Mouse (Mus musculus): ENCODE data around the gene Cldn6. TPM values are rescaled to one million over a fixed set of nuclear protein-coding genes. Genes with fewer than 3 reads are reported as not detected.

The Cldn6 gene
- polyA plus RNA-seq (2015; fragmentation: Nextera tagmentation; extraction: Ambion mirVana) = 34.8 and 47.1 TPM in 2 replicates

GRCm38 (mm10) chr17:23679127-23679835, at the start of gene Cldn6:
Gene Cldn6 (plus strand): TSS chr17:23679249.
- Histone ChIP-seq H3K4me1 (peaks cover 47% of the 10 kb centered on the region), H3K9ac (0 out of 2 replicates have a peak within 1 kb of the TSS, but pooled peaks have one; percentile 49), H3K9me3 (no peaks in the 10 kb centered on the region), H3K36me3 (no peaks in the 10 kb centered on the region), H3K27ac (peak within 1 kb of the TSS; percentile 5; the same call in 1 of the 2 replicates), H3K4me2 (peak within 1 kb of the TSS; percentile 51), H3K4me3 (peak within 1 kb of the TSS; percentile 31), H3K27me3 (peaks cover 85% of the 10 kb centered on the region)
- 2% methylated on average over 38 of the region's 38 CpGs for WGBS
- ATAC-seq (ENCODE audit: insufficient number of reproducible peaks, insufficient read depth, low FRiP score, low TSS enrichment, low read depth) = no peak

- H3K4me1 ChIP-seq = peaks cover 4% of the 10 kb centered on the region; the same call in 1 of the 2 replicates
- no peak overlapping the region for H3K27ac ChIP-seq
- peaks cover 5% of the 10 kb centered on the region; the same call in 1 of the 2 replicates for H3K27me3 ChIP-seq
- peak overlapping the region; percentile 27 for H3K4me3 ChIP-seq
- no peaks in the 10 kb centered on the region for H3K36me3 ChIP-seq
- 16% methylated on average over 22 of the region's 22 CpGs for WGBS
- H3K9me3 ChIP-seq = no peaks in the 10 kb centered on the region
- H3K4me2 ChIP-seq = peak overlapping the region; percentile 57
- ATAC-seq (ENCODE audit: insufficient number of reproducible peaks, insufficient read depth, low FRiP score, low TSS enrichment, low read depth) = peak; percentile 78
- H3K9ac ChIP-seq = peak overlapping the region; percentile 65
These were observed 48.6 kb upstream of the Cldn6 start for GRCm38 (mm10) chr17:23630195-23631020.

- ATAC-seq (ENCODE audit: insufficient number of reproducible peaks, insufficient read depth, low FRiP score, low TSS enrichment, low read depth) = no peak
- WGBS = 83% methylated on average over 8 of the region's 8 CpGs
- peaks cover 4% of the 10 kb centered on the region; the same call in 1 of the 2 replicates for H3K4me1 ChIP-seq
- no peak overlapping the region for H3K9ac ChIP-seq
- no peaks in the 10 kb centered on the region for H3K36me3 ChIP-seq
- H3K27ac ChIP-seq = no peak overlapping the region
- no peak overlapping the region for H3K4me2 ChIP-seq
- H3K27me3 ChIP-seq = peaks cover 5% of the 10 kb centered on the region; the same call in 1 of the 2 replicates
- no peaks in the 10 kb centered on the region for H3K9me3 ChIP-seq
- no peak overlapping the region for H3K4me3 ChIP-seq
These were observed 47.8 kb upstream of the Cldn6 start for GRCm38 (mm10) chr17:23631241-23631640.

- WGBS = under 1% methylated on average over 58 of the region's 58 CpGs
- Histone ChIP-seq H3K9ac (peak within 1 kb of the TSS; percentile 67), H3K4me3 (peak within 1 kb of the TSS; percentile 48), H3K9me3 (0 out of 2 replicates have a peak, but pooled peaks cover 3% of the 10 kb centered on the region), H3K4me1 (peaks cover 12% of the 10 kb centered on the region), H3K27ac (no peak within 1 kb of the TSS), H3K36me3 (no peaks in the 10 kb centered on the region), H3K4me2 (peak within 1 kb of the TSS; percentile 82), H3K27me3 (peaks cover 49% of the 10 kb centered on the region)
- no peak for ATAC-seq (ENCODE audit: insufficient number of reproducible peaks, insufficient read depth, low FRiP score, low TSS enrichment, low read depth)
These were observed 34.2 kb upstream of the Cldn6 start, which contains the start of gene Mmp25 for GRCm38 (mm10) chr17:23644613-23645495. Gene Mmp25 (minus strand): TSS chr17:23645277.

GRCm38 (mm10) chr17:23645894-23646293, 33.2 kb upstream of the Cldn6 start:
- Histone ChIP-seq H3K4me3 (no peak overlapping the region), H3K27me3 (peaks cover 49% of the 10 kb centered on the region), H3K4me1 (peaks cover 12% of the 10 kb centered on the region), H3K36me3 (no peaks in the 10 kb centered on the region), H3K4me2 (no peak overlapping the region), H3K9ac (no peak overlapping the region), H3K27ac (no peak overlapping the region), H3K9me3 (0 out of 2 replicates have a peak, but pooled peaks cover 1% of the 10 kb centered on the region)
- 28% methylated on average over 10 of the region's 10 CpGs for WGBS
- no peak for ATAC-seq (ENCODE audit: insufficient number of reproducible peaks, insufficient read depth, low FRiP score, low TSS enrichment, low read depth)

GRCm38 (mm10) chr17:23651363-23651762, 27.7 kb upstream of the Cldn6 start:
- ATAC-seq (ENCODE audit: insufficient number of reproducible peaks, insufficient read depth, low FRiP score, low TSS enrichment, low read depth) = no peak
- no peak overlapping the region for H3K9ac ChIP-seq
- peaks cover 11% of the 10 kb centered on the region for H3K27me3 ChIP-seq
- H3K36me3 ChIP-seq = no peaks in the 10 kb centered on the region
- WGBS = 82% methylated on average over 6 of the region's 6 CpGs
- H3K4me2 ChIP-seq = no peak overlapping the region
- H3K4me1 ChIP-seq = no peaks in the 10 kb centered on the region
- no peak overlapping the region for H3K27ac ChIP-seq
- H3K9me3 ChIP-seq = no peaks in the 10 kb centered on the region
- H3K4me3 ChIP-seq = no peak overlapping the region

- Histone ChIP-seq H3K27ac (no peak overlapping the region), H3K27me3 (no peaks in the 10 kb centered on the region), H3K9me3 (no peaks in the 10 kb centered on the region), H3K4me2 (no peak overlapping the region), H3K36me3 (no peaks in the 10 kb centered on the region), H3K9ac (no peak overlapping the region), H3K4me3 (no peak overlapping the region), H3K4me1 (no peaks in the 10 kb centered on the region)
- WGBS = 75% methylated on average over 2 of the region's 2 CpGs
- ATAC-seq (ENCODE audit: insufficient number of reproducible peaks, insufficient read depth, low FRiP score, low TSS enrichment, low read depth) = no peak
These were observed 25.7 kb upstream of the Cldn6 start for GRCm38 (mm10) chr17:23653324-23653723.

GRCm38 (mm10) chr17:23654001-23654400, 25.0 kb upstream of the Cldn6 start:
- Histone ChIP-seq H3K4me1 (no peaks in the 10 kb centered on the region), H3K9me3 (no peaks in the 10 kb centered on the region), H3K27ac (no peak overlapping the region), H3K4me2 (no peak overlapping the region), H3K4me3 (no peak overlapping the region), H3K36me3 (no peaks in the 10 kb centered on the region), H3K27me3 (peaks cover 3% of the 10 kb centered on the region; the same call in 1 of the 2 replicates), H3K9ac (no peak overlapping the region)
- ATAC-seq (ENCODE audit: insufficient number of reproducible peaks, insufficient read depth, low FRiP score, low TSS enrichment, low read depth) = no peak
- 48% methylated on average over 6 of the region's 6 CpGs for WGBS

- no peak overlapping the region for H3K9ac ChIP-seq
- H3K27me3 ChIP-seq = peaks cover 7% of the 10 kb centered on the region
- H3K4me2 ChIP-seq = no peak overlapping the region
- H3K4me1 ChIP-seq = no peaks in the 10 kb centered on the region
- H3K4me3 ChIP-seq = no peak overlapping the region
- H3K27ac ChIP-seq = no peak overlapping the region
- H3K36me3 ChIP-seq = no peaks in the 10 kb centered on the region
- H3K9me3 ChIP-seq = no peaks in the 10 kb centered on the region
- no peak for ATAC-seq (ENCODE audit: insufficient number of reproducible peaks, insufficient read depth, low FRiP score, low TSS enrichment, low read depth)
- 44% methylated on average over 2 of the region's 2 CpGs for WGBS
These were observed 24.6 kb upstream of the Cldn6 start for GRCm38 (mm10) chr17:23654410-23654809.

GRCm38 (mm10) chr17:23658450-23658849, 20.6 kb upstream of the Cldn6 start:
- 0 out of 2 replicates have a peak, but pooled peaks cover 6% of the 10 kb centered on the region for H3K4me1 ChIP-seq
- H3K4me3 ChIP-seq = no peak overlapping the region
- H3K9ac ChIP-seq = no peak overlapping the region
- peaks cover 47% of the 10 kb centered on the region for H3K27me3 ChIP-seq
- ATAC-seq (ENCODE audit: insufficient number of reproducible peaks, insufficient read depth, low FRiP score, low TSS enrichment, low read depth) = no peak
- no peak overlapping the region for H3K4me2 ChIP-seq
- WGBS = 83% methylated on average over 3 of the region's 3 CpGs
- no peak overlapping the region for H3K27ac ChIP-seq
- no peaks in the 10 kb centered on the region for H3K36me3 ChIP-seq
- H3K9me3 ChIP-seq = no peaks in the 10 kb centered on the region

Measured in embryonic facial prominence, embryonic 13.5 days (tissue).